Mouse (Mus musculus): ENCODE results near the gene Col6a1. TPM values are rescaled to one million over a fixed set of nuclear protein-coding genes. Genes with fewer than 3 reads are reported as not detected.

Col6a1 gene
- polyA plus RNA-seq (2017; shearing (Covaris generic)), result not detected

GRCm38 (mm10) chr10:76725682-76726285 is at the start of gene Col6a1:
Gene Col6a1 (minus strand): TSS chr10:76726168.

Other genes starting within 250 kb of the Col6a1 start
- 19.7 TPM for gene Lss, start 194.6 kb downstream of the Col6a1 start, polyA plus RNA-seq (2017; shearing (Covaris generic))
- gene Spatc1l, start 163.9 kb downstream of the Col6a1 start, polyA plus RNA-seq (2017; shearing (Covaris generic)), result not detected
- not detected for gene Ftcd, start 150.5 kb downstream of the Col6a1 start, polyA plus RNA-seq (2017; shearing (Covaris generic))
- gene Col6a2, start 102.5 kb downstream of the Col6a1 start, polyA plus RNA-seq (2017; shearing (Covaris generic)), result not detected
- 21.1 TPM for gene Pcbp3, start 235.7 kb upstream of the Col6a1 start, polyA plus RNA-seq (2017; shearing (Covaris generic))